Mouse (Mus musculus) right cerebral cortex, postnatal 14 days (tissue): ENCODE measurements at regions not wholly inside any gene's neighbourhood (a gene's known extent, or its start where the extent isn't known, plus 50 kb on each side); places are given as distances from the start of the nearest gene placed in this dataset.

Experiments
- DNase-seq: peaks from one replicate; pipeline ENCODE4 v3.0.0; 2022

- DNase-seq = no peak
Observed at GRCm38 (mm10) chr3:34764559-34764958, 114.4 kb downstream of the Sox2 start.

- no peak for DNase-seq
Observed at GRCm38 (mm10) chr3:34765151-34765550, 114.9 kb downstream of the Sox2 start.

- no peak for DNase-seq
Observed at GRCm38 (mm10) chr3:34769818-34770217, 119.6 kb downstream of the Sox2 start.

GRCm38 (mm10) chr3:34770271-34770670 is 120.1 kb downstream of the Sox2 start:
- DNase-seq = no peak

GRCm38 (mm10) chr3:34772035-34772434 is 121.8 kb downstream of the Sox2 start:
- no peak for DNase-seq

GRCm38 (mm10) chr3:34773678-34774425 is 123.6 kb downstream of the Sox2 start:
- DNase-seq = peak; percentile 18

- no peak for DNase-seq
Observed at GRCm38 (mm10) chr3:34781770-34782169, 131.6 kb downstream of the Sox2 start.

GRCm38 (mm10) chr3:34783398-34783797 is 133.2 kb downstream of the Sox2 start:
- no peak for DNase-seq

GRCm38 (mm10) chr3:34787211-34787610 is 137.0 kb downstream of the Sox2 start:
- no peak for DNase-seq

GRCm38 (mm10) chr3:34795103-34795983 is 145.1 kb downstream of the Sox2 start:
- peak; percentile 24 for DNase-seq

GRCm38 (mm10) chr3:34795984-34796266 is 145.7 kb downstream of the Sox2 start:
- DNase-seq = no peak

GRCm38 (mm10) chr3:34808833-34809232 is 158.6 kb downstream of the Sox2 start:
- no peak for DNase-seq

- DNase-seq = no peak
Observed at GRCm38 (mm10) chr3:34811753-34812152, 161.5 kb downstream of the Sox2 start.

GRCm38 (mm10) chr3:34813046-34813625 is 162.9 kb downstream of the Sox2 start:
- no peak for DNase-seq

GRCm38 (mm10) chr3:34825036-34825435 is 174.8 kb downstream of the Sox2 start:
- no peak for DNase-seq

GRCm38 (mm10) chr3:34826396-34826795 is 176.2 kb downstream of the Sox2 start:
- DNase-seq = no peak

GRCm38 (mm10) chr3:34828453-34829206 is 178.4 kb downstream of the Sox2 start:
- no peak for DNase-seq

GRCm38 (mm10) chr3:34836741-34837267 is 186.6 kb downstream of the Sox2 start:
- DNase-seq = no peak

GRCm38 (mm10) chr3:34837644-34838332 is 187.6 kb downstream of the Sox2 start:
- DNase-seq = no peak

- DNase-seq = no peak
Observed at GRCm38 (mm10) chr3:34860877-34861649, 210.9 kb downstream of the Sox2 start.

- DNase-seq = no peak
Observed at GRCm38 (mm10) chr3:34868698-34869409, 218.6 kb downstream of the Sox2 start.
